Mouse (Mus musculus) CD4-positive, CD25-positive, alpha-beta regulatory T cell, adult 4 months (primary cell): ENCODE results near the gene Gast. TPM values are rescaled to one million over a fixed set of nuclear protein-coding genes. Genes with fewer than 3 reads are reported as not detected.

Source experiments
- ATAC-seq: one replicate; pipeline ENCODE4 v1.8.0; 2017
- polyA plus RNA-seq, 2 experiments: library from polyadenylated mRNA; unstranded; fragments of 100-300 nt; shearing (Covaris generic); gene quantifications; one replicate each; pipeline ENCODE4 v1.2.1; 2017

The Gast gene
- polyA plus RNA-seq, 2 experiments from 2014 or later: not detected

GRCm38 (mm10) chr11:100362209-100362978 lies 28.2 kb downstream of the Gast start:
- ATAC-seq: no peak

GRCm38 (mm10) chr11:100362979-100363562 lies 28.9 kb downstream of the Gast start:
- peak; percentile 56 for ATAC-seq

GRCm38 (mm10) chr11:100369145-100369544 lies 34.9 kb downstream of the Gast start:
- ATAC-seq: no peak

DNA sequence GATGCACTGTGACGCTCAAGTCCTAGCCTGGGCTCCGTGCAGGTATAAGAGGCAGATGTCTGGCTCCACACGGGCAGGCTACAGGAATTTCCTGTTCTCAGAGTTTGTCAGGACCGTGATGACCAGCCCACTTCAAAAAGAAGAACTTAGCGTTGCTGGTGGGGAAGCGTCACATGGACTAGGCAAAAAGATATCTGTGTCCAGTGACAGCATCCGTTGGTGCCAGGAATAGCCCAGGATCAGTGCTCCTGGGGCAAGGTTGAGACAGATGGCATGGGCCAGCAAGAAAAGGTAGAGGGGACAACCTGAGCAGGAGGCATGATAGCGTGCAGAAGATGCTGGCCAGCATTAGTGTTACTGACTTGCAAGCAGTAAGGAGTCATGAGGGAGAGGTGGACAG lies 35.6 kb downstream of the Gast start:
- no peak for ATAC-seq

- ATAC-seq: no peak
Observed at GRCm38 (mm10) chr11:100371981-100372558, 37.9 kb downstream of the Gast start.

DNA sequence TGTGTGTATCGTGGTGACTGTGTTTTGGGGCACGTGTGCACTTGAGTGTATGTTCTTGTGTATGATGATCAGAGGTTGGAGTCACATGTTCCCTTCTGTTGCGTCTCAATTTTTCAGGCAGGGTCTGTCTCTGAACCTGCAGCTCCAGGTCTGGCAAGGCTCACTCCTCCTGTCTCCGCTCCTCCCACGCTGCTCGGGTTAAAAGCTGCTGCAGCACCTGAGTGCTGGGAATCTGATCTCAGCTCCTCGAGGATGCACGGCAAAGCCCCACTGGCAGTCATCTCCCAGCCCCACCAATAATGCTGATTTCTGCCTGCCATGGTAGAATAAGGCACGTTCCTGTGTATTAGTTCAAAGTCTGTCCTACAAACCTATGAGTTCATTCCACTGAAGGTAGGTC lies 40.9 kb downstream of the Gast start:
- no peak for ATAC-seq

DNA sequence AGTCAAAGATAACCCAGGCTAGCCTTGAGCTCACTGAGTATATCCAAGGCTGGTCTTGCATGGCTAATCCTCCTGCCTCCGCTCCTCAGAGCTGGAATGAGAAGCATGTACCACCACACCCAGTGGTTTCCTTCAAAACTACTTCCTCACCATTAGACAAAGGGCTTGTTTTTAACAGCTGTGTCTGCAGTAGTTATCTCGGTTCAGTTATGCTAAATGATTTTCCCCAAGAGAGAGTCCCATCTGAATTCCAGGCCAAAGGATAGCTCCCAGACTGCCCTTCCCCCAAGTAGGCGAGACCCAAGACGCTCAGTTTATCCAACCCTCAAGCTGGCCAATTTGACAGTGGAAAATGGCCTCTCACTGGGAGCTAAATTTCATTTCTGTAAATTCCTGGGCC lies 41.8 kb downstream of the Gast start:
- ATAC-seq: no peak

DNA sequence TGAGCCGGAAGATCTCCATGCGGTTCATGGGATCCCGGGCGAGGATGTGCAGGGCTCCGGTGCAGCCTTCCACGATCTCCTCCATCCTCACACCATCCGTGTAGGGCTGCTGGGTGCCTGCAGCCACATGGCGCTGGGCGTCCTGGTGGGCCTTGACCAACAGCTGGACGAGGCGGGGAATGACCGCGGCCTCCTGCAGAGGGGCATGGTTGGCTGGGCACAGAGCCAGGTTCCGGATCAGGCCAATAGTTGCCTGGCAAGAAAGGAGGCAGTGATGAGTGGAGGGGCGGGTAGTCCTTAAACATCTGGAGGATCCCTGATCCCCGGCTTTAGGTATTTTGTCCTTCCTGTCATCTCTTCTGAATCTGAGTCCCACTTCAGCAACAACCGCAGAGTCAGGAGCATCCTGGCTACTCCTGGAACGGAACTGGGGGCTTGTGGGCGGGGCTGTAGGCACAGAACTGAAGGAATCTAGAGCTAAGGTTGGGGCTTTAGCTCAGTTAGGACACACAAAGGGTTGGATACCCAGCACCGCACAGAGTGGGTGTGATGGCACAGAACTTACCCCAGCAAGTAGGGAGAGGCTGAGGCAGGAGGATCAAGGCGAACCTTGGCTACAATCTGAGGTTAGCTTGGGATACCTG lies 42.7 kb downstream of the Gast start:
- ATAC-seq: no peak

DNA sequence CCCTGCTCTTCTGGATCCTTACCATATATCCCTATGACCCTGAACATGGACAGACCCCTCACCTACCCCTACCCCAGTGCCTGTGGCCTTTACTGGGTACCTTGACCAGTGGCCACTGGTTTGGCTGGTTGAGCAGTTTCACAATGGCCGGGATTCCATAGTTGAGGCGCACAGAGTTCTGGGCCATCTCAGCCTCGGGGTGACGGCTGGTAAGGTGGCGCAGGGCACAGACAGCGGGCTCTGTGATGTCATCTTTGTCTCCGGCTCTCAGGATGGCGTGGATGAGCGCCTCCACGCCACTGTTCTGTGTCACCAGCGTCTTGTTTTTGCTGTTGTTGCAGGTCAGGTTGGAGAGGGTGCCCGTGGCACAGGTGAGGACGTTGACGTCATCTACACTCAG lies 43.8 kb downstream of the Gast start:
- ATAC-seq: no peak

DNA sequence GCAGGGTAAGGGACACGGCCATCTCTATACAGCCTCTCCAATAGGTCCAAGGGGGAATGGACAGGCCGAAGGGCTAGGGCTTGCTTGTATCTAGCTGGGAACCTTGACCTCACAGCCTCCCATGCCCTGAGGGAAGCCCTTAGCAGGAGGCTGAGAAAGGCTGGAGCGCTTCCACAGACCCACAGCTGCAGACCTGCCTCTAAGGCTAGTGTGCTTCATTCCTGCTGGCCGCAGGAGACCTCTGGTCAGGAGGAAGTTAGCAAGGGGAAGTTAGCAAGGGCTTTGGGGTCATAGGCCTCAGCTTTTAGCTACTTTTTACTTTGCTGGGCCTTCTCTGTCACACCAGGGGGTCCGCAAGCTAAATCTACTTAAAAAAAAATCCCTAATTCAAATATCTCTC lies 44.2 kb downstream of the Gast start:
- ATAC-seq: no peak

DNA sequence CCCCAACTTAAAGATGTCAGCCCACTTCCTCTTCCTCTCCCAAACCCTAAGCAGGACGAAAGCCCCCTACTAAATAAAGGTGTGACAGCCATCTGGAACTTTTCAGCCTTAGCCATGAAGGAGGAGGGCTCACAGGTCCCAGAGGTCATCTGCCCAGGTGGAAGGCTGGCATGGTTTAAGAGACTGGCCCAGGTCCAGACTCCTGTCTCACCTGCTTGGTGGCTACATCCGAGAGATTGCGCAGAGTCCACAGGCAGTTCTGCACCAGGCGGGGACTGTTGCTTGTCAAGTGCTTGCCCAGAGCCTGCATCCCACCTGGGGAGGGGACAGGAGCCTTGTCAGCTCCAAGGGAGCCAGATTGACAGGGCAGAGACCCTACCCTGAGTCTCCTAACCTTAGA lies 45.1 kb downstream of the Gast start:
- ATAC-seq: no peak

DNA sequence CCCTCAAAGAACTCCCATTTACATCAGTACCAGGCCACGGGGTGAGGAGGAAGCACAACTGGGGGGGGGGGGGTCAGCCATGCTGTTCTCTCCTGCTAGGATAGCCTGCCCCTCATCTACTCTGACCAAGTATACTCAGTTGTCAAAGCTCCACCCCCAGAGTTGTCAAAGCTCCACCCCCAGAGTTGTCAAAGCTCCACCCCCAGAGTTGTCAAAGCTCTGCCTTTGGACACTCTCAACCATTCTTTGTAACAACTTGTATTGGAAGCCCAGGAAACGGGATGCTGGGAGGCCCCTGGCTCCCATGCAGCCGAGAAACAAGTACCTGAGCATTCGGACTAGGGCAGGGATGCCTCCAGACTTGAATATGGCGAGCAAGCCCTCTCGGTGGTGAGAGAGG lies 48.5 kb downstream of the Gast start:
- ATAC-seq: no peak

DNA sequence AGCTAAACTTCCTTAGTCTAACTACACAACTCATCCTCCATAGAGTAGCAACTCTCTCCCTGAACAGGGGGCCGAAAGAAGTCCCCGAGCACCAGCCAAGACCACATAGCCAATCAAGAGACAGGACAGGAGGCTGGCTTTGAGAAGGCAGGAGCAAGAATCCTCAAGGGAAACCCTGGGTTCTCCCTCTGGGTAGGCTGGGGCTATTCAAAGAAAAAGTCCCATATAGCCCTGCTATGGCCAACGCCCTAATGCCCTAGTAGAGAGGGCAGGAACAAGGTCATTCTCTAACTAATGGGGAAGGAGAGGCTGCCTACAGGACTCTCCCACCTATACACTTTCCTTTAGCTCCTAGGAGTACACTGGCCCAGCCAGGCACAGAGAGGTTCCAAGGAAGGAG lies 50.8 kb downstream of the Gast start:
- no peak for ATAC-seq

DNA sequence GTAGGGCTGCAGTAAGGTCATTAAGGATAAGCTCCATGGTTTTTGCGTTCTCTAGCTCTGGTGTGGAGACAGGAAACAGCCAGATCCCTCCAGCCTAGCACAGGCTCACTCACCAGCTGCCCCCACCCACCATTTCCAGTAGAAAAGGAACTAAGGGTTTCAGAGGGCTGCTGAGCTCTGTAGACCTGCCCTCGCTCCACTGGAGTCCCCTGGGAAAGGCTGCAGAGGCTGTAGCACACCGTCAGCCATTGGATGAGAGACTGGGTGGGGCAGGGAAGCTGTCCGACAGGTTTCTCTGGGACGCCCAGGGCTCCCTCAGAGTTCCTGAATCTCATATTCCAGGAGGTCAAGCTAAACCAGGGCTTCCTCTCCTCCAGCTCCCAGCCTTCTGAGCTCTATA lies 52.4 kb downstream of the Gast start:
- no peak for ATAC-seq

Other genes with a start within 250 kb of the Gast start
- not detected for gene Krt32, start 246.2 kb upstream of the Gast start, polyA plus RNA-seq
- gene Krt35, start 238.2 kb upstream of the Gast start, polyA plus RNA-seq: not detected
- gene Krt36, start 228.8 kb upstream of the Gast start, polyA plus RNA-seq: not detected
- gene Krt13, start 212.8 kb upstream of the Gast start, polyA plus RNA-seq: not detected
- gene Krt15, start 198.5 kb upstream of the Gast start, polyA plus RNA-seq: not detected
- not detected for gene Krt19, start 185.7 kb upstream of the Gast start, polyA plus RNA-seq
- not detected for gene Krt9, start 141.2 kb upstream of the Gast start, polyA plus RNA-seq
- not detected for gene Krt14, start 126.9 kb upstream of the Gast start, polyA plus RNA-seq
- not detected for gene Krt16, start 85.5 kb upstream of the Gast start, polyA plus RNA-seq
- gene Krt17, start 73.4 kb upstream of the Gast start, polyA plus RNA-seq: 1 to 10 TPM; 1.7 to 6.4 TPM
- not detected for gene Krt42, start 64.5 kb upstream of the Gast start, polyA plus RNA-seq
- gene Eif1, start 14.5 kb upstream of the Gast start, polyA plus RNA-seq: 1,000 to 10,000 TPM; 1,870 to 3,129 TPM
- gene Hap1, start 21.7 kb downstream of the Gast start, polyA plus RNA-seq: under 1 TPM in 1 of 2 experiments, not detected in 1; 0.50 TPM
- 1 to 10 TPM in 1 of 2 experiments, under 1 TPM in 1; 0.32 to 1.9 TPM for gene Jup, start 63.4 kb downstream of the Gast start, polyA plus RNA-seq
- gene P3h4, start 80.4 kb downstream of the Gast start, polyA plus RNA-seq: not detected
- not detected for gene Fkbp10, start 81.3 kb downstream of the Gast start, polyA plus RNA-seq
- gene Nt5c3b, start 107.4 kb downstream of the Gast start, polyA plus RNA-seq: 100 to 1,000 TPM; 126 to 156 TPM
- gene Klhl10, start 107.5 kb downstream of the Gast start, polyA plus RNA-seq: under 1 TPM; 0.16 to 0.65 TPM
- gene Klhl11, start 138.3 kb downstream of the Gast start, polyA plus RNA-seq: 1 to 10 TPM; 2.2 to 3.0 TPM
- gene Acly, start 193.6 kb downstream of the Gast start, polyA plus RNA-seq: 100 to 1,000 TPM; 102 to 153 TPM
- gene Ttc25, start 211.2 kb downstream of the Gast start, polyA plus RNA-seq: under 1 TPM in 1 of 2 experiments, not detected in 1; 0.24 TPM
- 100 to 1,000 TPM; 185 to 348 TPM for gene Cnp, start 240.5 kb downstream of the Gast start, polyA plus RNA-seq